Mouse (Mus musculus) ES-E14 (cell line): Measurements from ENCODE around the gene Lmntd1. TPM values are rescaled to one million over a fixed set of nuclear protein-coding genes. Genes with fewer than 3 reads are reported as not detected.

Source experiments
- DNase-seq: peaks from one replicate; pipeline ENCODE4 v3.0.0-alpha.2; 2013; ENCODE audit warnings: low read depth, low spot score
- H3K27ac ChIP-seq: 2 replicates; pipeline ENCODE4 v1.5.1; 2012; ENCODE audit warnings: low read depth, mild to moderate bottlenecking, low read length, moderate library complexity, mixed read lengths; ENCODE audit not compliant: poor library complexity, insufficient read depth, severe bottlenecking
- H3K36me3 ChIP-seq: 2 replicates; pipeline ENCODE4 v1.6.1; 2012; ENCODE audit warnings: mild to moderate bottlenecking, low read length, moderate library complexity, mixed read lengths; ENCODE audit not compliant: control insufficient read depth, poor library complexity, insufficient read depth, severe bottlenecking
- H3K4me1 ChIP-seq, 2 experiments: fragments of 150-350 bp in 1 of 2; sonication (generic) in 1 of 2; 2 replicates each; pipeline ENCODE4 v1.6.1; 2012; ENCODE audit warnings: low read length in 2 of 2, mild to moderate bottlenecking in 1 of 2, mixed read lengths in 1 of 2; ENCODE audit not compliant: control insufficient read depth in 2 of 2, insufficient read depth in 2 of 2, poor library complexity in 1 of 2
- H3K4me3 ChIP-seq, 2 experiments: fragments of 150-350 bp in 1 of 2; sonication (generic) in 1 of 2; 2 replicates each; pipeline ENCODE4 v1.5.1; 2012; ENCODE audit warnings: low read length in 2 of 2, low read depth in 1 of 2, mild to moderate bottlenecking in 1 of 2, mixed read lengths in 1 of 2; ENCODE audit not compliant: insufficient read depth in 1 of 2, poor library complexity in 1 of 2, severe bottlenecking in 1 of 2
- H3K9ac ChIP-seq: 2 replicates; pipeline ENCODE4 v1.6.1; 2012; ENCODE audit warnings: low read depth, mild to moderate bottlenecking, low read length, mixed read lengths; ENCODE audit not compliant: poor library complexity, insufficient read depth, severe bottlenecking
- H3K9me3 ChIP-seq: fragments of 150-350 bp; sonication (generic); 2 replicates; pipeline ENCODE4 v1.6.1; 2012; ENCODE audit warnings: low read depth, mild to moderate bottlenecking, low read length; ENCODE audit not compliant: control insufficient read depth, insufficient read depth
- CHD2 ChIP-seq: IDR thresholded peaks from 2 replicates; pipeline ENCODE4 v1.6.1; 2014; ENCODE audit warnings: mild to moderate bottlenecking, low read depth, low read length, inconsistent platforms
- HCFC1 ChIP-seq: IDR thresholded peaks from 2 replicates; pipeline ENCODE4 v1.6.1; 2012; ENCODE audit warnings: low read length, inconsistent platforms, borderline replicate concordance; ENCODE audit not compliant: insufficient read depth
- MAFK ChIP-seq: IDR thresholded peaks from 2 replicates; pipeline ENCODE4 v1.6.1; 2014; ENCODE audit warnings: mild to moderate bottlenecking, low read depth, low read length, inconsistent platforms; ENCODE audit not compliant: insufficient read depth
- ZC3H11A ChIP-seq: IDR thresholded peaks from 2 replicates; pipeline ENCODE4 v1.6.1; 2012; ENCODE audit warnings: low read depth, mild to moderate bottlenecking, inconsistent platforms, low read length, borderline replicate concordance
- ZNF384 ChIP-seq: IDR thresholded peaks from 2 replicates; pipeline ENCODE4 v1.6.1; 2012; ENCODE audit warnings: low read depth, low read length, inconsistent platforms
- in situ Hi-C, 2 experiments: fragments of 600-800 bp; cut with MboI; formaldehyde crosslinking; loops; one replicate each; pipeline ENCODE4 v1.15.1; 2025; ENCODE audit warnings: low sequenced_read_pairs in 2 of 2, inconsistent platforms in 1 of 2; ENCODE audit not compliant: unreplicated experiment in 2 of 2
- total RNA-seq: library from RNA; depleted of rRNA; stranded (reverse); fragments of 300-350 nt; gene quantifications from 2 replicates; pipeline ENCODE4 v1.2.3, GENCODE M21; 2012

The Lmntd1 gene
- total RNA-seq, 1 experiment = not detected

- H3K27ac ChIP-seq = no peak overlapping the region
Measured at GRCm38 (mm10) chr6:145462677-145463245, 151.4 kb downstream of the Lmntd1 start.

DNA sequence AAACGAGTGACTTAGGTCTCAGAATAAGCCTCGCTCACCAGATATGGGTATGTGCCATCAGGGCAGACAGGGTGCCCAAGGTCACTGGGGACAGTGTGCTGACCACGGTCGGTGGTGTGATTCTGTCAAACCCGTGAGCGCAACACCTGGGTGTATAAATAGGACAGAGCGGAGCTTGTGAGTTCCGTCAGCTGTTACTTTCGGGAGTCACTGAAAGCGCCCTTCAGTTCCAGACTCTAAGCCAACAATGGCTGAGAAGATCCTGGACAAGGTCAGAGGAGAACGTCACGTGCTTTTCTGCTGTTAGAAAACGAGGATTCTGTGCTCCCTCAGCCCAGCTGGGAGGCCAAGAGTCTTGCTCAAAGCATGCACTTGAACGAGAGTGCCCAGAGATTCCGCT, 157.1 kb downstream of the Lmntd1 start:
- TF ChIP-seq ZNF384 (no peak), ZC3H11A (no peak), CHD2 (no peak), HCFC1 (no peak), MAFK (no peak)

More at GRCm38 (mm10) chr6:145462677-145463245, 151.4 kb downstream of the Lmntd1 start:
- Histone ChIP-seq H3K4me1 (no peaks in the 10 kb centered on the region), H3K4me3 (no peak overlapping the region), H3K9ac (no peak overlapping the region), H3K36me3 (no peaks in the 10 kb centered on the region), H3K9me3 (no peaks in the 10 kb centered on the region)
- no peak for TF ChIP-seq CHD2
- no peak for TF ChIP-seq MAFK
- no peak for TF ChIP-seq HCFC1
- no peak for TF ChIP-seq ZNF384
- TF ChIP-seq ZC3H11A = no peak
- in situ Hi-C loops = no loop called here
- no peak for DNase-seq

GRCm38 (mm10) chr6:145450628-145451403, 163.3 kb downstream of the Lmntd1 start:
- H3K36me3 ChIP-seq = no peaks in the 10 kb centered on the region
- no peak overlapping the region for H3K4me3 ChIP-seq
- no peaks in the 10 kb centered on the region for H3K9me3 ChIP-seq
- no peaks in the 10 kb centered on the region for H3K4me1 ChIP-seq
- H3K27ac ChIP-seq = no peak overlapping the region
- in situ Hi-C loops = no loop called here
- no peak overlapping the region for H3K9ac ChIP-seq
- DNase-seq = no peak
- TF ChIP-seq CHD2 = no peak
- TF ChIP-seq HCFC1 = no peak
- TF ChIP-seq ZNF384 = no peak
- TF ChIP-seq ZC3H11A = no peak
- no peak for TF ChIP-seq MAFK

More for the DNA sequence above, 157.1 kb downstream of the Lmntd1 start:
- in situ Hi-C loops = no loop called here
- DNase-seq = no peak
- Histone ChIP-seq H3K4me1 (no peaks in the 10 kb centered on the region), H3K27ac (no peak overlapping the region), H3K4me3 (no peak overlapping the region), H3K9ac (no peak overlapping the region), H3K9me3 (no peaks in the 10 kb centered on the region), H3K36me3 (no peaks in the 10 kb centered on the region)

DNA sequence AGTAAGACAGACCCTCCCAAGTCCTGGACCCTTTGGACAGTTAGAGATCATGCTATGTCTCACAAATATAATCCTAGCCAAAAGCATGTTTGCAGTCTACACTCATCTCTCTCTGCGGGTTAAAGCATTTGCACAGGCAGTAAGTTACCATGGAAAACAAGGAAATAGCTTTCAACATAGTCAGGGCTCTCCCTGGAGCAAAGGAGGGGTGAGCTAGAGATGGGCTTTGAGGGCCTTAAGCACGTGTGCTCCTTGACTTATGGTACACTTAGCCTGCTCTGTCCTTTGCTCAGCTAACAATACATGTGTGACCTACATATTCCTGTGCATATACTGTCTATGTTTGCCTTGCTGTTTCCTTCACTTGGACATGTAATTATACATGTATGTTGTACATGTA, 165.8 kb downstream of the Lmntd1 start:
- H3K4me3 ChIP-seq = no peak overlapping the region
- in situ Hi-C loops = no loop called here

More for the DNA sequence above, 165.8 kb downstream of the Lmntd1 start:
- DNase-seq = no peak
- Histone ChIP-seq H3K36me3 (no peaks in the 10 kb centered on the region), H3K4me1 (no peaks in the 10 kb centered on the region), H3K27ac (no peak overlapping the region), H3K9ac (no peak overlapping the region), H3K9me3 (no peaks in the 10 kb centered on the region)
- no peak for TF ChIP-seq ZNF384
- no peak for TF ChIP-seq ZC3H11A
- no peak for TF ChIP-seq HCFC1
- TF ChIP-seq MAFK = no peak
- no peak for TF ChIP-seq CHD2
